Mouse (Mus musculus): Measurements from ENCODE around the gene Fth1. TPM values are rescaled to one million over a fixed set of nuclear protein-coding genes. Genes with fewer than 3 reads are reported as not detected.
A peak's percentile ranks its signal among the peaks of the same experiment; 100 is the strongest.

The Fth1 gene
- polyA plus RNA-seq, 1 experiment from 2014 or later, result 1,961 TPM

DNA sequence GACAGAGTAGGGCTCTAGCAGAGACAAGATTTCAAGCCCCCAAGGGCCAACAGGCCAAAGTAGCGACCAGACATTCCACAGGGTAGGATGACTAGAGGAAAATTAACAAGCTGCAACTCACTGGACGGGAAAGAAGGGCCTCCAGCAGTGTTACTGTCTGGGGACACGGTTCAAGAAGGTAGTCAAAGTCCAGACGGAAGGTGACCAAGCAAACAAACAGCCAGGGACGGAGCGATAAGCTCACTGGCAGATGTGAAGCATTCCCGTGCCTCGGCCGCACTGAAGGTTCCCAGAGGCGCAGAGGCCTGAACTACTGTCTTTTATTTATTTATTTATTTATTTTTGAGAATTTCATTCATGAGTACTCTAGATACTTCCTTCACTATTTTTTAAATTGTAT is 3.3 kb upstream of the Fth1 start:
- Histone ChIP-seq H3K27me3 (replicated peaks; ENCODE audit: control insufficient read depth, insufficient read depth, low read length) (no peaks in the 10 kb centered on the region), H3K4me1 (ENCODE audit: control insufficient read depth, insufficient read depth, low read depth, low read length) (peaks cover 7% of the 10 kb centered on the region), H3K4me3 (ENCODE audit: low read length) (no peak overlapping the region), H3K27ac (ENCODE audit: low read depth, low read length) (no peak overlapping the region), H3K9me3 (ENCODE audit: control insufficient read depth, low read length) (no peaks in the 10 kb centered on the region), H3K9ac (ENCODE audit: low read depth, low read length) (no peak overlapping the region), H3K36me3 (ENCODE audit: control insufficient read depth, insufficient read depth, low read length) (no peaks in the 10 kb centered on the region), H3K4me2 (ENCODE audit: low read length) (no peak overlapping the region)
- no peak for ATAC-seq
- WGBS, result 92% methylated on average over 10 of the region's 10 CpGs

GRCm38 (mm10) chr19:9978431-9978951 is 1.9 kb upstream of the Fth1 start:
- ATAC-seq, result no peak
- WGBS, result 58% methylated on average over 5 of the region's 5 CpGs
- Histone ChIP-seq H3K36me3 (ENCODE audit: control insufficient read depth, insufficient read depth, low read length) (no peaks in the 10 kb centered on the region), H3K4me2 (ENCODE audit: low read length) (no peak overlapping the region), H3K4me3 (ENCODE audit: low read length) (no peak overlapping the region), H3K9ac (ENCODE audit: low read depth, low read length) (no peak overlapping the region), H3K9me3 (ENCODE audit: control insufficient read depth, low read length) (no peaks in the 10 kb centered on the region), H3K27ac (ENCODE audit: low read depth, low read length) (peak overlapping the region; percentile 45; the same call in 1 of the 2 replicates), H3K4me1 (ENCODE audit: control insufficient read depth, insufficient read depth, low read depth, low read length) (peaks cover 9% of the 10 kb centered on the region), H3K27me3 (replicated peaks; ENCODE audit: control insufficient read depth, insufficient read depth, low read length) (no peaks in the 10 kb centered on the region)

DNA sequence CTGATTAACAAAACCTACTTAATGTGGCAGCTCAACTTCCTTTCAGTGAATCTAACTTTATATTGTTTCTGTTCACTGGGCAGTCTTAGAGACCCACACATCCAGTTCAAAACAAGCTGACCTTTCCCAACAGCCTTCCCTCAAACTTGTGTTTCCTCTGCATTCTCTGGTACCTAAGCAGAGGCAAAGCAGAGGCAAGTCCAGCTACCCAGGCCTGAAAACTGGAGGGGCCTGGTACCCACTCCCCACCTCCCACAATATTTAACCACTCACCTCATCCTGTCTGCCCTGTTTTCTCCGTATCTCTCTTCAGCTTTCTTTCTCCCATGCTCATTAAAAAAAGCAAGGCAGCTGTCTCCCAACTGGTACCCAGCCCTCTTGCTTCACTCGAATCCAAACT is 1.2 kb upstream of the Fth1 start:
- no peak overlapping the region for H3K9ac ChIP-seq (ENCODE audit: low read depth, low read length)
- ATAC-seq, result no peak
- H3K27me3 ChIP-seq (replicated peaks; ENCODE audit: control insufficient read depth, insufficient read depth, low read length), result no peaks in the 10 kb centered on the region
- WGBS, result 79% methylated on average over 2 of the region's 2 CpGs
- H3K9me3 ChIP-seq (ENCODE audit: control insufficient read depth, low read length), result no peaks in the 10 kb centered on the region
- H3K4me1 ChIP-seq (ENCODE audit: control insufficient read depth, insufficient read depth, low read depth, low read length), result peaks cover 15% of the 10 kb centered on the region
- H3K27ac ChIP-seq (ENCODE audit: low read depth, low read length), result peak overlapping the region; percentile 45; the same call in 1 of the 2 replicates
- H3K4me3 ChIP-seq (ENCODE audit: low read length), result no peak overlapping the region
- no peak overlapping the region for H3K4me2 ChIP-seq (ENCODE audit: low read length)
- no peaks in the 10 kb centered on the region for H3K36me3 ChIP-seq (ENCODE audit: control insufficient read depth, insufficient read depth, low read length)

DNA sequence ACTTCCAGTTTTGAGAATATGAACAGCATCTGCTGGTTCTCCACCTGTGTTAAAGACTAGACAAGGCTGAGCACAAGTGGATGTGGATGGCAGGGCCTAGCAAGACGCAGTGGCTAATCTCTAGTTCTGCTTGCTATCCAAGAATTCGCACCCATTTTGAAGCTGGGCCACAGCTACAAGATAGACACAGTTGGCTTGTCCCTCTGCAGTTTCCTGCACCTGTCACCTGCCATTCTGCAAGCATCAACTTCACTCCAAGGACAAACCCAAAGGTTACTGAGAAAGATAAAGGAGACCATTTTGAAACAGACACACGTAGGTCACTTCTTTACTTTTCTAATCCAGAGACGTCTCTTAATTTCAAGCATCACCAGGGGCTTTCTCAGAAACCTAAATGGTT is 1.2 kb downstream of the Fth1 start:
- Histone ChIP-seq H3K4me3 (ENCODE audit: low read length) (peak overlapping the region; percentile 73), H3K9ac (ENCODE audit: low read depth, low read length) (peak overlapping the region; percentile 65), H3K9me3 (ENCODE audit: control insufficient read depth, low read length) (no peaks in the 10 kb centered on the region), H3K27me3 (replicated peaks; ENCODE audit: control insufficient read depth, insufficient read depth, low read length) (no peaks in the 10 kb centered on the region), H3K4me1 (ENCODE audit: control insufficient read depth, insufficient read depth, low read depth, low read length) (peaks cover 15% of the 10 kb centered on the region), H3K36me3 (ENCODE audit: control insufficient read depth, insufficient read depth, low read length) (peaks cover 16% of the 10 kb centered on the region), H3K27ac (ENCODE audit: low read depth, low read length) (peak overlapping the region; percentile 89), H3K4me2 (ENCODE audit: low read length) (peak overlapping the region; percentile 74)
- 64% methylated on average over 4 of the region's 4 CpGs for WGBS
- ATAC-seq, result no peak

DNA sequence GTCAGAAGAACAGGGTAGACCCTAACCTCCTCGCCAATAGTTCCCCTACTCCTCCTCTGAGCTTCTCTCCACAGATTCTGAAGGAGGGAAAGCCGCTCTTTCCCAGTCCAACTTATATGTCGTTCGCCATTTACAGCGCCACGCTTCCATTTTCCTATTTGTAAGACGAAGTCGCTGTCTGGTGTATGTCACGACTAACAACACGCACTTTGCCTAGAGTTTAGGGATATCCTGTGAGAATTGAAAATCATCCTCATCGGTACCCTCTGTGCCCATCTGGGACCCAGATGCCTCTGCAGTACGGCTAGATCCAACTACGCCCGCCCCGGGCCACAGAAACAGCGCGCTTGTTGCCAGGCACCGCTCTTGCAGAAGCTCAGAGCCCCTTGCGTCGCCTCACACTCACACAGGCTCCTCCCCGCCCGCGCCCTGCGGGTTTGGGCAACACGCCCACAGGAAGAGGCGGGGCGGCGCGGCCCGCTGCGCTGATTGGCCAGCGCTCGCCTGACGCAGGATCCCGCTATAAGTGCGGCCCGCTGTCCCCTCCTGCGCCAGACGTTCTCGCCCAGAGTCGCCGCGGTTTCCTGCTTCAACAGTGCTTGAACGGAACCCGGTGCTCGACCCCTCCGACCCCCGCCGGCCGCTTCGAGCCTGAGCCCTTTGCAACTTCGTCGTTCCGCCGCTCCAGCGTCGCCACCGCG is 1.9 kb downstream of the Fth1 start:
- H3K9me3 ChIP-seq (ENCODE audit: control insufficient read depth, low read length), result no peaks in the 10 kb centered on the region
- H3K36me3 ChIP-seq (ENCODE audit: control insufficient read depth, insufficient read depth, low read length), result peaks cover 16% of the 10 kb centered on the region
- no peaks in the 10 kb centered on the region for H3K27me3 ChIP-seq (replicated peaks; ENCODE audit: control insufficient read depth, insufficient read depth, low read length)
- ATAC-seq, result peak; percentile 99
- peak overlapping the region; percentile 89 for H3K9ac ChIP-seq (ENCODE audit: low read depth, low read length)
- WGBS, result under 1% methylated on average over 50 of the region's 59 CpGs
- H3K4me3 ChIP-seq (ENCODE audit: low read length), result peak overlapping the region; percentile 73
- H3K27ac ChIP-seq (ENCODE audit: low read depth, low read length), result peak overlapping the region; percentile 95
- peak overlapping the region; percentile 80 for H3K4me2 ChIP-seq (ENCODE audit: low read length)
- H3K4me1 ChIP-seq (ENCODE audit: control insufficient read depth, insufficient read depth, low read depth, low read length), result peaks cover 15% of the 10 kb centered on the region

- H3K27me3 ChIP-seq (replicated peaks; ENCODE audit: control insufficient read depth, insufficient read depth, low read length), result no peaks in the 10 kb centered on the region
- peaks cover 16% of the 10 kb centered on the region for H3K36me3 ChIP-seq (ENCODE audit: control insufficient read depth, insufficient read depth, low read length)
- peak; percentile 79 for ATAC-seq
- H3K9ac ChIP-seq (ENCODE audit: low read depth, low read length), result peak overlapping the region; percentile 89
- H3K4me3 ChIP-seq (ENCODE audit: low read length), result peak overlapping the region; percentile 73
- H3K4me1 ChIP-seq (ENCODE audit: control insufficient read depth, insufficient read depth, low read depth, low read length), result peaks cover 15% of the 10 kb centered on the region
- WGBS, result under 1% methylated on average over 31 of the region's 31 CpGs
- H3K27ac ChIP-seq (ENCODE audit: low read depth, low read length), result peak overlapping the region; percentile 95
- no peaks in the 10 kb centered on the region for H3K9me3 ChIP-seq (ENCODE audit: control insufficient read depth, low read length)
- peak overlapping the region; percentile 80 for H3K4me2 ChIP-seq (ENCODE audit: low read length)
These were observed 2.6 kb downstream of the Fth1 start for GRCm38 (mm10) chr19:9982852-9983542.

GRCm38 (mm10) chr19:9984111-9985055 is 4.0 kb downstream of the Fth1 start:
- H3K4me3 ChIP-seq (ENCODE audit: low read length), result peak overlapping the region; percentile 73
- peak overlapping the region; percentile 80 for H3K4me2 ChIP-seq (ENCODE audit: low read length)
- peaks cover 16% of the 10 kb centered on the region for H3K36me3 ChIP-seq (ENCODE audit: control insufficient read depth, insufficient read depth, low read length)
- ATAC-seq, result no peak
- H3K9ac ChIP-seq (ENCODE audit: low read depth, low read length), result peak overlapping the region; percentile 6; the same call in 1 of the 2 replicates
- H3K27me3 ChIP-seq (replicated peaks; ENCODE audit: control insufficient read depth, insufficient read depth, low read length), result no peaks in the 10 kb centered on the region
- 93% methylated on average over 20 of the region's 20 CpGs for WGBS
- no peaks in the 10 kb centered on the region for H3K9me3 ChIP-seq (ENCODE audit: control insufficient read depth, low read length)
- H3K4me1 ChIP-seq (ENCODE audit: control insufficient read depth, insufficient read depth, low read depth, low read length), result peaks cover 15% of the 10 kb centered on the region
- no peak overlapping the region for H3K27ac ChIP-seq (ENCODE audit: low read depth, low read length)

DNA sequence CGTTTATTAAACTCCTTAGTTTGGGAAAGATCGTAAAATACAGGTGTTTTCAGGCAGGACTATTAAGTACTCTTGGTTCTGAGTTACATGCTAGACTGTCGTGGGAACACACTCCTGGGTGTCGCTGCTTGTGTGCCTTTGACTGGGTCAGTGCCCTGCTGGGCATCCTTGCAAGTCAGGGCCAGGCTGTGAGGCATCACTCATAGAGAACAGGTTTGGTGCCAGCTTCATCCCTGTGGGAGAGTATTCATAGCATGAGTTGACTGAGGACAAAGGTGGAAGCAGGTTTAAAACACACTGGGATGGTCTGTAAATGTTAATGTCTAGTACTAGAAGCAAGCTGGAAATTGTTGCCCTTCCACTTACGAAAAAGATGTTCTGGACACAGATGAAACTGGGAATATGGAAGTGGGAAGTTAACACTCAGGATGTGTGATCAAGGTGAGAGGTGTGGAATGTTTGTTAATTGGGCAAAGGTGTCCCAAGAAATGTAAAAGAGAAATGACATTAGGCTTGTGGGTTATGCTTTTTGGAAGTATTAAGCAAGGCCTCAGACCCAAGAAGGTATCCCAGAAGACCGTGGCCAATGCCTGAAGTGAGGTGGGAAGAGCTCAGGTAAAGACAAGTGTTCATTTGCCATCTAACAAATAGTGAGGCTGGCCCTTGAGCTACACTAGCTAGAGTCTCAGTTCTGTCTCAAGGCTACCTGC is 4.9 kb downstream of the Fth1 start:
- Histone ChIP-seq H3K27me3 (replicated peaks; ENCODE audit: control insufficient read depth, insufficient read depth, low read length) (no peaks in the 10 kb centered on the region), H3K4me1 (ENCODE audit: control insufficient read depth, insufficient read depth, low read depth, low read length) (peaks cover 15% of the 10 kb centered on the region), H3K9ac (ENCODE audit: low read depth, low read length) (no peak overlapping the region), H3K36me3 (ENCODE audit: control insufficient read depth, insufficient read depth, low read length) (peaks cover 16% of the 10 kb centered on the region), H3K27ac (ENCODE audit: low read depth, low read length) (no peak overlapping the region), H3K4me2 (ENCODE audit: low read length) (no peak overlapping the region), H3K9me3 (ENCODE audit: control insufficient read depth, low read length) (no peaks in the 10 kb centered on the region), H3K4me3 (ENCODE audit: low read length) (no peak overlapping the region)
- 92% methylated on average over 6 of the region's 6 CpGs for WGBS
- no peak for ATAC-seq

Measured in hindbrain, embryonic 16.5 days (tissue).